Mouse (Mus musculus): ENCODE results near the gene Piezo1.

Gene Piezo1

DNA sequence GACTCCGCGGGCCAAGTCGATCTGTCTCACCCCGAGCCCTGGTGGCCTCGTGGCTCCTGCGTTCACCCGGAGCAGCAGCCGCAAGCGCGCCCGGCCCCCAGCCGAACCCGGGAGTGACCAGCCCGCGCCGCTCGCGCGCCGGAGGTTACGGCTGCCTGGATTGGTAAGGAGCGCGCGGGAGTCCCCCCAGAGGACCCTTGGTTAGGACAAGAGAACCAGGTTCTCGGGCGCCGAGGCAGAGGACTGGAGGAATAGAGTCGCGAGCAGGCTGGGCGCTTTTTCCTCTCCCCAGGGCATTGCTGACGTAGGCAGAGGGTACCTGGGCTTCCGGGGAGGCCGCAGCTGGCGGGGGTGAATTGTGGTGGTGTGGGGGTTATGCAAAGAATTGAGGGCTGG, 17.0 kb upstream of the Piezo1 start:
- H3K4me1 ChIP-seq (replicated peaks; ENCODE audit: low read depth, low read length) = peaks cover 75% of the 10 kb centered on the region
- H3K27me3 ChIP-seq (ENCODE audit: insufficient read depth, low read length) = no peaks in the 10 kb centered on the region
- H3K4me3 ChIP-seq (replicated peaks; ENCODE audit: low read length) = peak overlapping the region; percentile 100
- TF ChIP-seq NANOG (IDR thresholded peaks at IDR 0.05; ENCODE audit: borderline replicate concordance, low read length) = no peak
- TF ChIP-seq CTCF (conservative IDR thresholded peaks at IDR 0.05; ENCODE audit: low read length) = no peak
- TF ChIP-seq POU5F1 (IDR thresholded peaks at IDR 0.05; ENCODE audit: borderline replicate concordance, low read length) = no peak
- peaks cover 45% of the 10 kb centered on the region for H3K36me3 ChIP-seq (ENCODE audit: insufficient read depth, low read length)
- H3K9me3 ChIP-seq (ENCODE audit: low read length) = no peaks in the 10 kb centered on the region

DNA sequence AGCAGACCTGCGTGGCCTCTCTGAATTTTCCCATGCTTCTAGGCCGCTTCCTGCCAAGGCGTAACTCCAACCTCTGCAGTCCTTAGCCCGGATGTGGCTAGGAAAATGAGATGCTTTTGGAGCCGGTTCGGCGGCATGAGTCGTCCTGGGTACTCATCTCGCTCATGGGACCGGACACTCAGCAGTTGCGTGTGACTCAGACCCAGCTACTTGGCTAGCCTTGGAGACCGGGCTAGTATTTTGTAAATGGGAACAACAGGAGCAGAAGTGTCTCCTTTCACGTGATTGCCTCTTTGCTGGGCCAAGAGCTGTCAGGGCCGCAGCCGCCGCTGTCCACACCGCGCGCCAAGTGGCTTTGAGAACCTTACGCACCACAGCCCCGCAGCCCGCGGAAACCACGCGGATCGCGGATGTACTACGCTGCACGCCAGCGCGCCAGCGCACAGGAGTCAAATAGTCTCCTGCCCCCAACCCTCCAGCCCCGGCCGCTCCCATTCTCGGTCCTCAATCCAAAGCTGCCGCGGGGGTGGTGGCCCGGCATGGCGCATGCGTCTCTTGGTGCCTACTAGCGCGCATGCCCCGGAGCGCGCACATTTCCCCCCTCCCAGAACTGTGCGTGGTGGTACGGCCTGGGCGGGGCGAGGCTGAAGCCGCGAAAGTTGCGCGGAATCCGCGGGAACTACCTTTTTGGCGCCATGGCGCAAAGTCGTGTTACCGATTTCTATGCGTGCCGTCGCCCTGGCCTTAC, 16.4 kb upstream of the Piezo1 start, which contains the start of gene Cdt1:
Gene Cdt1 (plus strand): TSS at position 655 of the 748 bp plus-strand sequence.
- no peak for TF ChIP-seq CTCF (conservative IDR thresholded peaks at IDR 0.05; ENCODE audit: low read length)
- no peak for TF ChIP-seq NANOG (IDR thresholded peaks at IDR 0.05; ENCODE audit: borderline replicate concordance, low read length)
- TF ChIP-seq POU5F1 (IDR thresholded peaks at IDR 0.05; ENCODE audit: borderline replicate concordance, low read length) = no peak
- H3K27me3 ChIP-seq (ENCODE audit: insufficient read depth, low read length) = no peaks in the 10 kb centered on the region
- peaks cover 70% of the 10 kb centered on the region for H3K4me1 ChIP-seq (replicated peaks; ENCODE audit: low read depth, low read length)
- H3K9me3 ChIP-seq (ENCODE audit: low read length) = no peaks in the 10 kb centered on the region
- peak within 1 kb of the TSS; percentile 100 for H3K4me3 ChIP-seq (replicated peaks; ENCODE audit: low read length)
- peaks cover 39% of the 10 kb centered on the region for H3K36me3 ChIP-seq (ENCODE audit: insufficient read depth, low read length)

DNA sequence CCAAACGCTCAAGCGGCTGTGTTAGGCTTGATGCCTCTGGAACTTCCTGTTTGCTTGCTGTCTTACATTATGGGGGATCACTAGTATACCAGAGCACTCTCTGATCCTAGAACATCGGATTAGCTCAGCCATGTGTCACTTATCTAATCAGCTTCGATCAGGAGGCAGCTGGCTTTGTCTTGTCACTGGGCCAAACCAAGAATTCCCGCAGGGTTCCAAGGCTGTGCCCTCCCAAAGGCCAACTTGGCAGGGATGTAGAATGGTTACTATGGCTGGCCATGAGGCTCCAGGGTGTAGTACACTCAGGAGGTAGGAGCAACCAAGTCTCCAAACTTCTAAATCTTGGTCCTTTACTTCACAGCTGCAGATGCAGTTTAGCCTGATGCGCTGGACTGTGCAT, 15.6 kb upstream of the Piezo1 start:
- H3K27me3 ChIP-seq (ENCODE audit: insufficient read depth, low read length) = no peaks in the 10 kb centered on the region
- peak overlapping the region; percentile 100 for H3K4me3 ChIP-seq (replicated peaks; ENCODE audit: low read length)
- H3K9me3 ChIP-seq (ENCODE audit: low read length) = no peaks in the 10 kb centered on the region
- H3K4me1 ChIP-seq (replicated peaks; ENCODE audit: low read depth, low read length) = peaks cover 62% of the 10 kb centered on the region
- peaks cover 31% of the 10 kb centered on the region for H3K36me3 ChIP-seq (ENCODE audit: insufficient read depth, low read length)
- no peak for TF ChIP-seq CTCF (conservative IDR thresholded peaks at IDR 0.05; ENCODE audit: low read length)
- TF ChIP-seq POU5F1 (IDR thresholded peaks at IDR 0.05; ENCODE audit: borderline replicate concordance, low read length) = no peak
- no peak for TF ChIP-seq NANOG (IDR thresholded peaks at IDR 0.05; ENCODE audit: borderline replicate concordance, low read length)

DNA sequence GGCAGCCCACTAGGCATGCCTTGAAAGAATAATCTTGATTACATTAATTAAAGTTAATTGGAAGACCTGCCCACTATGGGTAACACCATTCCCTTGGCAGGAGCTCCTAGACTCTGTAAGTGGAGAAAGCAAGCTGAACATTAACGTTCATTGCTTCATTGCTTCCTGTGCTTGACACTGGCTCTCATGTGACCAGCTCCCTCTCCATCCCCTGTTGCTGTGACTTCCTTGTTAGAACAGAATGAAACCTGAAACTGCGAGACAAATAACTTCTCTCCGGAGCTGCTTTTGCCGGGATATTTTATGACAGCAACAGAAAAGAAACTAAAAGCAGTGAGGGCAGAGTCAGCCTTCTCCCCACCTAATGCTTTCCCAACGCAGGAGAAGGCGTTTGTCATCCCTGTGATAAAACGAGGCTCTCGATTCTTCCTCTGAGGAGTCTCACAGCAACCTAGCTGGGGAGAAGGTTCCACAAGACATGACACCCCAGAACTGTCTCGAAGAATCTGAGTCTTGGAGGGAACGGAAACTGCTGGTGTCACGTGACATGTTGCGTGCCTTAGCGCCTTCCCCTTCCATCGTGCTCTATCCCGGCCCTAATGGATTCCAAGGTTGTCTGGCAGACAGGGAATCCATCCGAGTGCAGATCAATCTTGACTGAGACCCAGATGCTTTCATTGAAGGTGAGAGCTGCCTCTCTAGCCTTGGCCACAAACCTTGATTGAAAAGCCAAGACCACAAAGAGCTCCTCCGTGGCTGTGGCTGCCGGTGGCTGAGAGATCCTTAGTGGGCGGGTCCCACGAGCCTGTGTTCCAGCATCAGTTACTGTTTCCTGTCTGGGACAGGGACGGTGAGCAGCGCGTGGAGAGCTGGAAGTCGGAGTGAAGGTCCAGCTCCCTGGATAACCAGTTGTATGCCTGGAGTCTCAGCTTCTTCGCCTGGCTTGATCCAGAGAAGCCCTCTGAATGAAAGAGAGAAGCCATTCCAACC, 13.5 kb upstream of the Piezo1 start:
- Histone ChIP-seq H3K4me3 (replicated peaks; ENCODE audit: low read length) (peak overlapping the region; percentile 100), H3K4me1 (replicated peaks; ENCODE audit: low read depth, low read length) (peaks cover 55% of the 10 kb centered on the region), H3K36me3 (ENCODE audit: insufficient read depth, low read length) (peaks cover 10% of the 10 kb centered on the region), H3K9me3 (ENCODE audit: low read length) (no peaks in the 10 kb centered on the region), H3K27me3 (ENCODE audit: insufficient read depth, low read length) (no peaks in the 10 kb centered on the region)
- TF ChIP-seq NANOG (IDR thresholded peaks at IDR 0.05; ENCODE audit: borderline replicate concordance, low read length) (no peak), POU5F1 (IDR thresholded peaks at IDR 0.05; ENCODE audit: borderline replicate concordance, low read length) (no peak), CTCF (conservative IDR thresholded peaks at IDR 0.05; ENCODE audit: low read length) (no peak)

DNA sequence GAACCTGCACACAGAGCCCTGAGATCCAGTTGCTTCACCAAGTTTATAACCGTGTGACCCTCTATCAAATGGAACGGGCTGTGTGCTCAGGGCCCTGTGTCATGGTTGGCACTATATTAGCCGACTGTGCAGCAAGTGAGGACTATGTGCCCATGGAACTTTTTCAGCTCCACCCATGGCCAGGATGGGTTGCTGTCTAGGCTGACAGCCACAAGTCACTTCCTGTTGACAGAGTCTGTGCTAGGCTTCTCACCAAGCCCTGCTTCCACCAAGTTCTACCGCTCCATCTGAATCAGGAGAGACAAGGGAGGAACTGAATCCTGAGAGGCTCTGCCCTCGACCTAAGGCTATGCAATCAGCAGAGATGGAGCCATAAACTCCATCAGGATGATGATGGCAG, 10.1 kb upstream of the Piezo1 start:
- Histone ChIP-seq H3K4me3 (replicated peaks; ENCODE audit: low read length) (no peak overlapping the region), H3K36me3 (ENCODE audit: insufficient read depth, low read length) (no peaks in the 10 kb centered on the region), H3K4me1 (replicated peaks; ENCODE audit: low read depth, low read length) (peaks cover 63% of the 10 kb centered on the region), H3K9me3 (ENCODE audit: low read length) (no peaks in the 10 kb centered on the region), H3K27me3 (ENCODE audit: insufficient read depth, low read length) (no peaks in the 10 kb centered on the region)
- no peak for TF ChIP-seq NANOG (IDR thresholded peaks at IDR 0.05; ENCODE audit: borderline replicate concordance, low read length)
- no peak for TF ChIP-seq CTCF (conservative IDR thresholded peaks at IDR 0.05; ENCODE audit: low read length)
- TF ChIP-seq POU5F1 (IDR thresholded peaks at IDR 0.05; ENCODE audit: borderline replicate concordance, low read length) = no peak

DNA sequence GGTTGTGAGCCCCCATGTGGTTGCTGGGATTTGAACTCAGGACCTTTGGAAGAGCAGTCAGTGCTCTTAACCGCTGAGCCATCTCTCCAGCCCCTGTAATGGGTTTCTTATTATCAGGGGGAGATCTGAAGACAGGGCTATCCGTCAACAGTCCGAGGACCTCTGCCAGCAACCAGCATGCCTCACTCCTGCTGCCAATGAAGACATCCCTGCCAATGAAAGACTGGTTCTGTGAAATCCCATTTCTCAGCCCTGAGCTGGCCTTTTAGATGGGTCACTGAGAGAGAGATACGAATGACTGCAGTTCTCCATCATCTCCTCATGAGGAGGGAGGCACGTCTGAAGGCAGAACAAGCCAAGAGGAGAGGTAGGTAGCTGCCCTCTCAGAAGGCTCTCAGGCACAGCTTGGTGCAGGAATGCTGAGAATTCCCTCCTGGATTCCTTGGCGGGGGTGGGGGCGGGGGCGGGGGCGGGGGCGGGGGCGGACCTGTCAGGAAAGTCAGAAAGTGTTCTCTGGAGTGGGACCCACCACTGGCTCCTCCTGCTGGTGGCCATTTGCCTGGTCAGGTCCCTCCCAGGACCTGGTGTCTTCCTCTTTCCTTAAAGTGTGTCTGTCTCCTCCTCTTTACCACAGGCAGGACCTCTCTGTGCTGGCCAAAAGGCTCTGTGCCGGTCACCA, 7.7 kb upstream of the Piezo1 start:
- Histone ChIP-seq H3K27me3 (ENCODE audit: insufficient read depth, low read length) (no peaks in the 10 kb centered on the region), H3K9me3 (ENCODE audit: low read length) (no peaks in the 10 kb centered on the region)
- no peak; the same call in 1 of the 2 replicates for TF ChIP-seq CTCF (conservative IDR thresholded peaks at IDR 0.05; ENCODE audit: low read length)
- no peak for TF ChIP-seq POU5F1 (IDR thresholded peaks at IDR 0.05; ENCODE audit: borderline replicate concordance, low read length)
- TF ChIP-seq NANOG (IDR thresholded peaks at IDR 0.05; ENCODE audit: borderline replicate concordance, low read length) = no peak

DNA sequence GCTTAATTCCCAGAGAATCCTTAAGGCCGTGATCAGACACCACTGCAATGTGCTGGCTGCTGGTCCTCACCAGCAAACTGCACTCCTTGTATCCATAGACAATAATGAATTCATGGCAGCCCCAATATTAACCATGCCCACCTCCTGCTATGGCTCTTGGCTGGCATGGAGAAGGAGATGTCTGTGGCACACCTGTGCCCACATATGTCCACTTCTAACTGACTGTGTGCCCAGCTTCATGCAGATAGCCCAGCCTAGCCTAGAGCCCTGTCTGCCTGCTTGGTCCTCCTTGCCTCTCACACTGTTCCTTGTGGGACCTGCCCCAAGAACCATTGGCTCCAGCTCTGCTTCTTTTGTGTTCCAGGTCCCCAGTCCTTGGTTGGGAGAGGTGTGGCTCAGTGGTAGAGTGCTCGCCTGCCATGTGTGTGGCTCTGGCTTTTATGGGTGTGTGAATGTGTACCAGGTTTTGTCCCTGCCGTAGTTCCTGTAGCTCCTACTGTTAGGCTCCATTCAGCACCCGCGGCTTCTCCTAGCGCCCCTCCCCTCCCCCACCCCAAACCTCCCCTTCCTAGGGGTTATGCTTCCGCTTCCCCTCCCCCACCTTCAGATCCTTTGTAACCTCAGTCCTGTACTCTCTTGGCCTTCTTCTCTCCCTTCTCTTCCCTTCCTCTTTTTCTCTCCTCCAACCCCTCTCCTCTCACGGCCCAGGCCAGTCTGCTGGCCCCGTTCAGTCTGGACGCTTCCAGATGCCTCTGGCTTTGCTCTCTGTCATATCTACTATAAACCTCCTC, 6.3 kb upstream of the Piezo1 start:
- Histone ChIP-seq H3K4me3 (replicated peaks; ENCODE audit: low read length) (peak overlapping the region; percentile 80), H3K9me3 (ENCODE audit: low read length) (no peaks in the 10 kb centered on the region), H3K36me3 (ENCODE audit: insufficient read depth, low read length) (no peaks in the 10 kb centered on the region), H3K27me3 (ENCODE audit: insufficient read depth, low read length) (no peaks in the 10 kb centered on the region), H3K4me1 (replicated peaks; ENCODE audit: low read depth, low read length) (peaks cover 70% of the 10 kb centered on the region)
- TF ChIP-seq CTCF (conservative IDR thresholded peaks at IDR 0.05; ENCODE audit: low read length) = no peak
- no peak for TF ChIP-seq POU5F1 (IDR thresholded peaks at IDR 0.05; ENCODE audit: borderline replicate concordance, low read length)
- TF ChIP-seq NANOG (IDR thresholded peaks at IDR 0.05; ENCODE audit: borderline replicate concordance, low read length) = no peak

More for the DNA sequence above, 7.7 kb upstream of the Piezo1 start:
- H3K36me3 ChIP-seq (ENCODE audit: insufficient read depth, low read length) = no peaks in the 10 kb centered on the region
- peaks cover 59% of the 10 kb centered on the region for H3K4me1 ChIP-seq (replicated peaks; ENCODE audit: low read depth, low read length)
- peak overlapping the region; percentile 39; the same call in 1 of the 2 replicates for H3K4me3 ChIP-seq (replicated peaks; ENCODE audit: low read length)

Measured in E14TG2a.4 (cell line).